Mouse (Mus musculus) lung, embryonic 14.5 days (tissue): ENCODE data around the gene Cog4. TPM values are rescaled to one million over a fixed set of nuclear protein-coding genes. Genes with fewer than 3 reads are reported as not detected.
"Not testable (repeated sequence)": the region's sequence is repeated elsewhere in the genome, so short reads cannot be mapped to it uniquely, and the experiment has no call there.

ENCODE experiments used
- ATAC-seq: fragments of 200-750 bp; cut with Nextera tagmentation; 2 replicates; pipeline ENCODE4 v1.8.0; 2017; ENCODE audit warnings: mild to moderate bottlenecking, moderate TSS enrichment, moderate library complexity; ENCODE audit not compliant: insufficient read depth
- DNase-seq: peaks from one replicate; pipeline ENCODE4 v3.0.0-alpha.2; 2015
- H3K27ac ChIP-seq: fragments of 300-500 bp; sonication (generic); 2 replicates; pipeline ENCODE4 v1.5.1; 2014; ENCODE audit warnings: low read depth, mild to moderate bottlenecking, moderate library complexity
- H3K27me3 ChIP-seq: fragments of 300-500 bp; sonication (generic); 2 replicates; pipeline ENCODE4 v1.6.1; 2014; ENCODE audit warnings: low read length, control low read depth; ENCODE audit not compliant: insufficient read depth
- H3K36me3 ChIP-seq: fragments of 300-500 bp; sonication (generic); 2 replicates; pipeline ENCODE4 v1.6.1; 2014; ENCODE audit warnings: control low read depth; ENCODE audit not compliant: insufficient read depth
- H3K4me1 ChIP-seq: fragments of 300-500 bp; sonication (generic); 2 replicates; pipeline ENCODE4 v1.6.1; 2014; ENCODE audit warnings: antibody characterized with exemption, control low read depth; ENCODE audit not compliant: insufficient read depth
- H3K4me2 ChIP-seq: fragments of 300-500 bp; sonication (generic); 2 replicates; pipeline ENCODE4 v1.6.1; 2014; ENCODE audit warnings: mild to moderate bottlenecking
- H3K4me3 ChIP-seq: fragments of 300-500 bp; sonication (generic); 2 replicates; pipeline ENCODE4 v1.5.1; 2014; ENCODE audit warnings: low read depth, low read length
- H3K9ac ChIP-seq: fragments of 300-500 bp; sonication (generic); 2 replicates; pipeline ENCODE4 v1.6.1; 2014
- H3K9me3 ChIP-seq: fragments of 300-500 bp; sonication (generic); 2 replicates; pipeline ENCODE4 v1.6.1; 2016; ENCODE audit warnings: low read depth, low read length, control low read depth
- CTCF ChIP-seq: IDR thresholded peaks from 2 replicates; pipeline ENCODE4 v1.5.1; 2016; ENCODE audit warnings: antibody characterized with exemption, low read depth
- WGBS: fragments of 180-500 bp; shearing (Covaris S2); extraction: QIAGEN DNeasy Blood & Tissue Kit; methylation state at CpG from one replicate; pipeline ENCODE4 v1.1.7; 2014; 5-methylcytosine and 5-hydroxymethylcytosine counted together
- polyA plus RNA-seq: library from polyadenylated mRNA; unstranded; fragments of >200 nt; fragmentation: Nextera tagmentation; extraction: Ambion mirVana; gene quantifications from 2 replicates; pipeline ENCODE4 v1.2.1, GENCODE M21; 2014

Gene Cog4
- polyA plus RNA-seq, 1 experiment from 2014 or later: 70.9 TPM

DNA sequence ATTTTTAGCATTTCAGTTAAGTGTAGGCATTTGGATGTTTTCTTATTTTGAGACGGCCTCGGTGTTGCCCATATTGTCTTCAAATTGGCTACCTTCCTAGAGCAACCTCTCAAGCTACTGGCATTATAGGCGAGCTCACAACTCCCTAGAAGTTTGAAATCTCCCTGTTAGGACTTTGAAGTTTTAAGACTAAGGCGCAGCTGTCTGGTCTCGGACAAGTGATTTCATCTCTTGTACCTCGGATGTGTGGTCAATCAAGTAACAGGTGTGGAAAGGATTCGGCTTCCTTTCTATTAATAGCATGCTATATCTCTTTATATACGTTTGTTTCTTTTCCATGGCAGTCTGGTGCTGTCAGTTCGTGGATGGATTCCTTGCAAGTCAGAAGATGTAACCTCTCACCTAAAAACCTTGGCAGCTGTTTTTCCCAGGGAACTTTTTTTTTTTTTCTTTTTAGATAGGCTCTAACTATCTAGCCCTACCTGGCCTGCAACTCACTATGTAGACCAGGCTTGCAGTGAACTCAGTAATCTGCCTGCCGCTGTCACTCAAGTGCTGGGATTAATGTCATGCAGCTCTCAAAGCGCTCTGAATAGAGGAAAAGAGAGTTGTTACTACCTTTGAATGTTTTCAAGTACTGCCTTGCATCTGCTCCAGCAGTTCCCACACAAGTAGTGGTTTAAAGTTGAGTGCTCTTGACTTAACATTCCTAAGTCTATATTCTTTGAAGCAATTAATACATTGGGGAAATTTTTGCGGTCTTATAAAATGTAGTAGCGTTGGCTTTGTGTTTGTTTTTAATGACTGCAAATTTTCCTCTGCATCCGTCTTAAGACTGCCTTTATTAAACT, 1.5 kb downstream of the Cog4 start:
- peaks cover 5% of the 10 kb centered on the region; the same call in 1 of the 2 replicates for H3K4me1 ChIP-seq
- H3K27ac ChIP-seq: no peak overlapping the region
- H3K9me3 ChIP-seq: no peaks in the 10 kb centered on the region
- WGBS: 49% methylated on average over 14 of the region's 14 CpGs
- peak overlapping the region; percentile 93 for H3K4me3 ChIP-seq
- peaks cover 54% of the 10 kb centered on the region for H3K36me3 ChIP-seq
- peak overlapping the region; percentile 80 for H3K4me2 ChIP-seq
- no peak for TF ChIP-seq CTCF
- no peaks in the 10 kb centered on the region for H3K27me3 ChIP-seq
- ATAC-seq (no peak), DNase-seq (no peak)
- peak overlapping the region; percentile 98 for H3K9ac ChIP-seq

DNA sequence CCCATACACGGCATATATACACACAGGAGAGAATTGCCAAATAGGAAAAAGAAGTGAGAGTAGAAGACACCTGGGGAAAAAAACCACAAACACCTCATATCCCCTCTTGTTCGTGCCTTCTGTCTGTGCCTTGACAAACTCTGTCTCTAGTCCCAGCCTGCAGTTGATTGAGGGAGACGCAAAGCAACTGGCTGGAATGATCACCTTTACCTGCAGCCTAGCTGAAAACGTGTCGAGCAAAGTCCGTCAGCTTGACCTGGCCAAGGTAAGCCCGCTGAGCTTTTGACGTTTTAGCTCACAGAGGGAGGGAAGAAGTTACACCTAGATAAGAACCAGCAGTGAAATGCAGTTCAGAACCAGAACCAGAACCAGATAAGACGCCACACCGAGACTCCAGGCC, 4.8 kb downstream of the Cog4 start:
- 93% methylated on average over 10 of the region's 10 CpGs for WGBS
- Histone ChIP-seq H3K36me3 (peaks cover 65% of the 10 kb centered on the region), H3K4me3 (no peak overlapping the region)

DNA sequence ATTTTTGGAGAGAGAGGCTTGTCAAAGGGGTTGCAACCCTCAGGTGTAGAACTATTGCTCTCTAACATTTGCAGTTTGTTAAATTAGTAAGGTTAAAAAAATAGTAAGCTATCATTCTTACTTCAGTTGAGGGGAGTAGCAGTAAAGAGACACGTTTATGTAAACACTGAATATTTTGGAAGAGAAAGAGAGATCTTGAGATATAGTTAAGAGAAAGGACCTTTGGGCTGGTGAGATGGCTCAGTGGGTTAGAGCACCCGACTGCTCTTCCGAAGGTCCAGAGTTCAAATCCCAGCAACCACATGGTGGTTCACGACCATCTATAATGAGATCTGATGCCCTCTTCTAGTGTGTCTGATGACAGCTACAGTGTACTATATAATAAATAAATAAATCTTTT, 9.7 kb downstream of the Cog4 start:
- ATAC-seq, DNase-seq, H3K27me3 ChIP-seq, H3K9ac ChIP-seq, H3K4me3 ChIP-seq, H3K27ac ChIP-seq, H3K4me2 ChIP-seq, H3K4me1 ChIP-seq, H3K9me3 ChIP-seq: not testable (repeated sequence)
- 92% methylated on average over 4 of the region's 4 CpGs for WGBS
- peaks cover 92% of the 10 kb centered on the region for H3K36me3 ChIP-seq

More for the DNA sequence above, 4.8 kb downstream of the Cog4 start:
- Histone ChIP-seq H3K4me2 (no peak overlapping the region), H3K27me3 (no peaks in the 10 kb centered on the region), H3K9me3 (no peaks in the 10 kb centered on the region), H3K27ac (no peak overlapping the region), H3K4me1 (0 out of 2 replicates have a peak, but pooled peaks cover 3% of the 10 kb centered on the region), H3K9ac (no peak overlapping the region)
- no peak for TF ChIP-seq CTCF
- ATAC-seq: no peak
- no peak for DNase-seq

DNA sequence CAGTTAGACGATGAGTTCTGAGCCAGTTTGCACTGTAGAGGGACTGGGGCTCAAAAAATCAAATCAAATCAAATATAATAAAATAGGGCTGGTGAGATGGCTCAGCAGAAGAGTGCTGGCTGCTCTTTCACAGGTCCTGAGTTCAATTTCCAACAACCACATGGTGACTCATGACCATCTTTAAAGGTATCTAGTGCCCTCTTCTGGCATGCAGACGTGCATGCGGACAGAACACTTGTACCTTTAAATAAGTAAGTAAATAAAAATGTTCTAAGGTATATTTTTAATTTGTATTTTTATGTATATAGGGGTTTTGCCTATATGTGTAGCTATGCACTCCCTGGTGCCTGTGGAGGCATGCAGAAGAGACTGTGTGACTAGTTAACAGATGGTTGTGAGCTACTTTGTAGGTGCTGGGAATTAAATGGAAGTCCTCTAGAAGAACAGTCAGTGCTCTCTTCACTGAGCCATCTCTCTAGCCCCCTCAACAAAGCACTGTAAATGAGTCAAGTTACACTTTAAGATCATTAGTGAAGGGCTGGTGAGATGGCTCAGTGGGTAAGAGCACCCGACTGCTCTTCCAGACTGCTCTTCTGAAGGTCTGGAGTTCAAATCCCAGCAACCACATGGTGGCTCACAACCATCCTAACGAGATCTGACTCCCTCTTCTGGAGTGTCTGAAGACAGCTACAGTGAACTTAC, 10.5 kb downstream of the Cog4 start:
- no peak overlapping the region for H3K9ac ChIP-seq
- H3K9me3 ChIP-seq: no peaks in the 10 kb centered on the region
- H3K27me3 ChIP-seq: no peaks in the 10 kb centered on the region
- peak; percentile 45 for DNase-seq
- H3K4me1 ChIP-seq: no peaks in the 10 kb centered on the region
- ATAC-seq: no peak
- H3K4me2 ChIP-seq: no peak overlapping the region
- no peak overlapping the region for H3K27ac ChIP-seq
- H3K4me3 ChIP-seq: no peak overlapping the region
- TF ChIP-seq CTCF: peak; percentile 28
- WGBS: 80% methylated on average over 4 of the region's 5 CpGs
- peaks cover 89% of the 10 kb centered on the region for H3K36me3 ChIP-seq

DNA sequence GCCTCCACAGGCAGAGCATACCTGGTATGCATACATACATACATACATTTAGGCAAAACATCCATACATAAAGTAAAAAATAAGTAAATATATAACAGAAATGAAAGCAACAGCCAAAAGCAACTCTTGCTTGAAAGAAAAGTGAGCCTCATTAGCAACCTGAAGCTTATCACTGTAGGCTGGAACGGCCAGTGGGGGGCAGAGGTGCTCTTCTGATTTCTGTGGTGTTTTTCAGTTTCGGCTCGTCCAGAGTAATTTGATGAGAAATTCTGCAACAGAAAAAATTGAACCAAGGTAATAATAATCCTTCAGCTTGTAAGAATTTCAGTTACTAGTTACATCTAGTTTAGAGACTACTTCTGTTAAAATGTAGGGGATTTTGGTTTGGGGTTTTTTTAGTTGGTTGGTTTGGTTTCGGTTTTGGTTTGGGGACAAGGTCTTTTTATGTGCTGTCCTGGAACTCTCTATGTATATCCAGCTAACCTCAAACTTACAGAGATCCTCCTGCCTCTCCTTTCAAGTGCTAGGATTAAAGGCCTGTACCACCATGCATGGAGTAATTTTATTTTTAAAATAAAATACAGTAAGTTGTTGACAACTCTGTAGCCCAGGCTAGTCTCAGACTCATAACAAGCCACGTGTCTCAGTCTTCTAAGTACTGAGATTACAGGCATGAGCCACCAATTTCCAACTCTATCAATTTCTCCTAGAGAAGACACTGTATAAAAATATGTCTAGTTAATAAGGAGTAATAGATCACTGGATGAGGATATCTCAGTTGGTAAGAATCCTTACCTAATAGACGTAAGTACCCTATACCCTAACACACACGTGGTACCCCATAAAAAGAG, 13.5 kb downstream of the Cog4 start:
- WGBS: 78% methylated on average over 7 of the region's 7 CpGs
- H3K4me2 ChIP-seq: no peak overlapping the region
- H3K9me3 ChIP-seq: no peaks in the 10 kb centered on the region
- peak; percentile 45 for TF ChIP-seq CTCF
- no peaks in the 10 kb centered on the region for H3K27me3 ChIP-seq
- DNase-seq (peak; percentile 64), ATAC-seq (no peak)
- no peak overlapping the region for H3K27ac ChIP-seq
- no peak overlapping the region for H3K4me3 ChIP-seq
- H3K4me1 ChIP-seq: no peaks in the 10 kb centered on the region
- H3K9ac ChIP-seq: no peak overlapping the region
- peaks cover 89% of the 10 kb centered on the region for H3K36me3 ChIP-seq

DNA sequence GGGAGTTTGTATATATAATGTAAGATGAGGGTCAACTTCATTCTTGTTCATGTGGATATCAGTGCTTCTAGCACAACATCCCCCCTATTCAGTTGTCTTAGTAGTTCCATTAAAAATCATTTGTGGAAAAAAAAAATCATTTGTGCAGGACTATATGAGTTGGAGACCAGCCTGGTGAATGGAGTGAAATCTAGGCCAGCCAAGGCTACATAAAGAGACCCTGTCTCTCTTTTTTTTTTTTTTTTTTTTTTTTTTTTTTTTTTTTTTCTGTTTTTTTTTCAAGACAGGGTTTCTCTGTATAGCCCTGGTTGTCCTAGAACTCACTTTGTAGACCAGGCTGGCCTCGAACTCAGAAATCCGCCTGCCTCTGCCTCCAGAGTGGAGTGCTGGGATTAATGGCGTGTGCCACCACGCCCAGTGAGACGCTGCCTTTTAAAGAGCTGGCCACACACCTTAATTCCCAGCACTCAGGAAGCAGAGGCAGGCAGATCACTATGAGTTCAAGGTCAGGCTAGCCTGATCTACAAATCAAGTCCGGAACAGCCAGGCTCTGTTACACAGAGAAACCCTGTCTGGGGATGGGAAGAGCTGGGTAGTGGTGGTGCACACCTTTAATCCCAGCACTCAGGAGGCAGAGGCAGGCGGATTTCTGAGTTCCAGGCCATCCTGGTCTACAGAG, 15.1 kb downstream of the Cog4 start:
- H3K36me3 ChIP-seq: peaks cover 89% of the 10 kb centered on the region
- H3K4me1 ChIP-seq, H3K9ac ChIP-seq: not testable (repeated sequence)

More for the DNA sequence above, 15.1 kb downstream of the Cog4 start:
- WGBS: 96% methylated on average over 7 of the region's 7 CpGs
- not testable (repeated sequence) for H3K4me2 ChIP-seq, H3K4me3 ChIP-seq, DNase-seq, H3K9me3 ChIP-seq, ATAC-seq, H3K27ac ChIP-seq, H3K27me3 ChIP-seq
